Mouse (Mus musculus) brain, embryonic 14.5 days (tissue): ENCODE results near the gene Pde10a. TPM values are rescaled to one million over a fixed set of nuclear protein-coding genes. Genes with fewer than 3 reads are reported as not detected.

ENCODE experiments used
- DNase-seq: peaks from one replicate; pipeline ENCODE4 v3.0.0-alpha.2; 2011; ENCODE audit warnings: low read depth
- CTCF ChIP-seq: fragments of 200-500 bp; IDR thresholded peaks from 2 replicates; pipeline ENCODE4 v1.5.1; 2012; ENCODE audit warnings: inconsistent platforms, mild to moderate bottlenecking, moderate library complexity, borderline replicate concordance; ENCODE audit not compliant: insufficient read depth, insufficient read length; ENCODE audit errors: extremely low read depth
- POLR2A ChIP-seq: fragments of 200-500 bp; IDR thresholded peaks from 2 replicates; pipeline ENCODE4 v1.6.1; 2012; ENCODE audit warnings: mild to moderate bottlenecking, inconsistent platforms, borderline replicate concordance; ENCODE audit not compliant: poor library complexity, insufficient read depth, insufficient read length, severe bottlenecking; ENCODE audit errors: extremely low read depth
- polyA plus RNA-seq: library from polyadenylated mRNA; depleted of rRNA; stranded (reverse); fragments of >200 nt; gene quantifications from 2 replicates; pipeline ENCODE4 v1.2.3, GENCODE M21; 2012

Gene Pde10a
- polyA plus RNA-seq, 1 experiment, result 33.0 TPM

- peak; percentile 32; the same call in 1 of the 2 replicates for TF ChIP-seq CTCF
- TF ChIP-seq POLR2A, result no peak
- DNase-seq, result no peak
Measured at GRCm38 (mm10) chr17:8637181-8637580, 112.0 kb downstream of the Pde10a start.

- TF ChIP-seq POLR2A (no peak), CTCF (0 out of 2 replicates have a peak, but pooled peaks have one; percentile 14)
- DNase-seq, result no peak
Measured at GRCm38 (mm10) chr17:8639703-8640380, 114.7 kb downstream of the Pde10a start.

DNA sequence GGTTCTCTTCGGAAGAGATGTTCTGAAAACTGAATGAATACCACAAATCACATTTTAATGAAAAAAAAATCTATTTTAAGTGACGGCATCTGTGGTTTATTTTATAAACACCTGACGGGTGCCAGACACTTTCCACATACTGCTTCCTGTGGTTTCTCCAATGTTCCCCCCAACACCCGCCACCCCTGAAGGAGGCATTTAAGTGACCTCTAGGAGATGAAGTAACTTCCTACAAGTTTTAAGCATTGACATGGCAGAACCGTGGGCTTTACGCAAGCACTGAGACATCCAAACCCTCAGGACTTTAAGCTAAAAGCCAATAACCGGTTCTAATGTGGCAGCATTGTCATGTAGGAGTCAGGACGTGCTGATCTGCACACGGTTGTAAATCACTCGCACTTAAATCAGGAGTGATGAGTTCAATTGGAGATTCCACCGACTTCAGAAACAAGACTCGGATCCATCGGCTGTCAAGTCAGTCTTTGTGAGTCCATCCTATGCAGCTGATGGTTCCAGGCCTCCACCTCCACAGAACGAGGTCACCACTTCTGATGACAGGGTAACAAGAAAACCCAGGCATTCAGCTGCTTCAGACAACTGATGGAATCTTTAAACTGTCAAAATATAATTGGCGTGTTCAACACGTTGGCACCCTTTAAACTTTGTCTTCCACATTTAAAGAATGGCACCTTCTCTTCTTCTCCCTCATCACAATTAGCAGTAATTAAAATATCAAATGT lies 115.7 kb downstream of the Pde10a start:
- DNase-seq, result no peak
- no peak for TF ChIP-seq POLR2A
- no peak for TF ChIP-seq CTCF

GRCm38 (mm10) chr17:8641491-8641890 lies 116.3 kb downstream of the Pde10a start:
- DNase-seq, result no peak
- no peak for TF ChIP-seq CTCF
- no peak for TF ChIP-seq POLR2A

DNA sequence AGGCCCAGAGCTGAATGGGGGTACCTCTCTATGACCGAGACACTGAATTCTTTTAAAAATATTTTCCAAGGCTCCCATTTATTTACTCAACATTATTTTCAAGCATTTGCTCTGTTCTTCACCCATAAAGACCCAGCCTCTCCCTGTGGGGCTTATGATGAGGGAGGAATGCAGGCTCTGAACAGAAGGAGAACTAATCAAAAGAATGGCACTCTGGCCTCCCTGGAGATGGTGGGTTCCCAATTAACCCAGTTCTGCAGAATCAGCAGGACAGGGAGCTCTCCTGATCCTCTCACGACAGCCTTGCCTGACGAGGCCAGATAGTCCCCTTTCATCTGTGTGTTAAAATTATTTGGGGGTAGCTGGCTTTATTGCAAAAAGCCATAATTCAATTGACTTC lies 117.2 kb downstream of the Pde10a start:
- TF ChIP-seq CTCF (no peak), POLR2A (no peak)
- DNase-seq, result peak; percentile 14

DNA sequence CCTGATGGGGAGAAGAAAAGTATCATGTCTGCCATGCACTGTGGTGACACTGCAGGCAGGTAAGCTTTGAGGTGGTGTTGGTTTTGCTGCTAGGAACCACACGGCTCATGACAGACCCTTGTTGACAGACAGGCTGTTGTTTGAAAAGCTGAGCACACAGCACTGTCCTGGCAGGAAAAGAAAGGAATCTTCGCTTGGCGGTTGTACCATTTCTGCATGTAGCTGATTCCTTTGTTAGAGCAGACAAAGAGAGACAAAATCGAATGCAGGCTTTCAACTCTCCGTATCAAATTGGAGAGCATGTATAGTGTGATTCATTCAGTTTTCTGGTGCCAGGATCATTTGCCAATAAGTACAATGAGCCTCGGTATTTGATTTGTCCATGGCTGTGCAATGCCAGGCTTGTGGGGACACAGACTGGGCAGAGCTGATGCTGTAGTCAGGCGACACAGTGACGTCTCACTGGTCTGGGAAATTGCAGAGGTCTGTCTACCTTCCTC lies 122.2 kb downstream of the Pde10a start:
- TF ChIP-seq POLR2A (no peak), CTCF (no peak)
- peak; percentile 80 for DNase-seq

DNA sequence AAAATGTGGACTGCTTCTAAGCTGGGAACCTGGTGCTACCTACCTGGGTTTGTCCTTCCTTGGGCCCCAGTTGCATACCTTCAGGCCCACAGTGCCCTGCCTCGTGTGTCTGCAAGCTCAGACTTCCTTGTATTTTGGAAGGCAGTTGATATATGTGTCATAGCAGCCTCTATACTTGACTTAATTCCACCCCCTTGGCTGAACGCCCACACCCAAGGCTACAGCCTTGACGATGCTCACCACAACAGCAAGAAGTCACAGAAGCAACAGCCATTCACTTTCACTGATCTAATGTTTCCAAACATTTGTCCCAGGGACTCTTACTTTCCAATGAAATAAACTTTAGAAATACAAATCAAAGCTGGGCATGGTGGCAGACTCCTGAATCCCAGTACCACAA lies 123.1 kb downstream of the Pde10a start:
- DNase-seq, result no peak
- TF ChIP-seq POLR2A (no peak), CTCF (no peak)

DNA sequence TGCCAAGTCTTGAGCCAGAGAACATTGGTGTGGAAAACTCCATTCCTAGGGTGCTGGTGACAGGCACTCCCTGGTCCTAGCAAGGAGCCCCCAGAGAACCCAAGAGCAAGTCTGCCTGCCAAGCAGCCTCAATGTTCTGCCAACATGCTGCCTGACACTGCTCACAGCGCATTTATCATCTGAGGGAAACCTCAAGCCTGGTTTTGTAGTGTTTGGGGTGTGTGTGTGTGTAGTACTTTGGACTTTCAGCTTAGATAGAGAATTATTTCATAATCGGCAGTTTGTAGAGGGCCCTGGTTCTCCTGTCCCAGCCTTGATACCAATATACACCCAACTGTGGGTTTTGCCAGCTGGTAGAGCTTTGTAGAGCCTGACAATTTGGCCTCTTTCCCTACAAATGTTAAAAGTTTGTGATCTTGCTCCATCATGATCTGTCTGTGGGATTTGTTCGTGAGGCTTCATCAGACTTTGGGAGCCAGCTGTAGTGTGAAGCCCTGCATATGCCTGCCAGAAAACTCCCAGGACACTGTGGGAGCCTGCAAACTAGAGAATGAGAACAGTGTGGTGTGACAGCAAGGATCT lies 127.6 kb downstream of the Pde10a start:
- TF ChIP-seq POLR2A, result no peak
- TF ChIP-seq CTCF, result no peak
- peak; percentile 12 for DNase-seq

DNA sequence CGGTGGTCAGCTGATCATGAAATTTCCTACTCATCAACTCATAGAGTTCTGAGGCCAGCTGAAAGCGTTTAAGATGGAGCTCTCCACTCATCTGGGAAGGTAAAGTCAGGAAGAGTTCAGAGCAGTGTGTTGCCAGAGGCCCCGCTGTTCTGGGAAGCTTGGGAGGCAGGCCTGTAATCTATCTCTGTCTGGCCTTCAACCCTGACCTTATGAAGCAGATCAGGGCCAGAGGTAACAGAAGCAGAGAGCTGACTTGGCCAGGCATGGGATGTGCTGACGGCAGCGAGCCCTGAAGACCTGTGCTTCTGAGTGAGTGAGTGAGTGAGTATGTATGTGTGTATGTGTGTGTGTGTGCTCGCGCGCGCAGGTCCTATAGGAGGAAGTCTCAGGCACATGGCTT lies 132.5 kb downstream of the Pde10a start:
- no peak for DNase-seq

DNA sequence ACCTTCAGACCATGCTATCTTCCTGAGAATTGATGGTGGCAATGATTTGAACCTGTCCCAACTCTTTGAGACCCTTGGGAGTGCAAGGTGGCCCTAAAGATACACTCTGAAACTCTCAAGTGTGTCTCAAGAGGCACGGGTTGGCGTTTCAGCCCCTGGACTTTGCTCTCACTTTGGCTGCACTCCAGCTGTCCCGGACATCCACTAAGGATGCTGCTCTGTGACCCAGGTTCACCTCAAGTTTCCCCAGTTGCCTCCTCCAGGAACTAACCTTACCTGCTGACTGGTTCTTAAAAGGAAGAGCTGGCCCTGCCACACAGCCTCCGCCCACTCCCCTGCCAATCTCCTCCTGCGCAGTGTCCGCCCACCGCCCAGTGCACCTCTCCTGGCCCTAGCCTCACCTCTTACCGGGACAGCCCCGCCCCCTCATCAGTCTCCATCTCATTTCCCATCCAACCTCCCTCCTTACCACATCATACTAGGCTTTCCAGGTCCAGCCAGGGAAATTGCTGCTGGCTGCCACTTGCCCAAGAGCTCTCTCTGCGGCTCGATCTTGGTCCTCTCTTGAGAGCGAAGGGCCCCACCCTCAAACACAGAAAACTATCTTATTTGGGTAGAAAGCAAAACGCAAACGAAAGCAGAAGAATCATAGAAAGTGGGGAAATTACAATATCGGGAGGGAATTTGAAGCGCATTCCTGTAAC lies 133.7 kb downstream of the Pde10a start:
- no peak for DNase-seq
- TF ChIP-seq POLR2A, result no peak
- TF ChIP-seq CTCF, result no peak

More for the DNA sequence above, 132.5 kb downstream of the Pde10a start:
- no peak for TF ChIP-seq POLR2A
- no peak for TF ChIP-seq CTCF

DNA sequence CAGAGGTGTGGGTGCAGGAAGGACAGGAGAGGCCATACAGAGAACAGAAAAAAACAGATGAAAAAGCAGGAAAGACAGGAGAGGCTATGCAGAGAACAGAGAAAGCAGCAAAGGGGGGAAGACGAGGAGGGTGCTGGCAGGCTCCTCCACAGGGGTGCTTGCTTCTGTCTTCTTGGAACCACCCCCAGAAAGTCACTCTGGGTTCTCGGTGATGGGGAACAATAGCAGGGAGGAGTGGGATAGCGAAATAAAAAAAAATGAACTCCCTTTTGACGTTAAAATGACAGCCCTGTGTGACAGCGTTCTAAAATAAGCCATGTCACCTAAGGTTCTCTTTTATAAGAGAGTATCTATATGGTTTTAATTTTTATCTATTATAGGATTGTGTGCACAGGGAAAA lies 141.7 kb downstream of the Pde10a start:
- no peak for DNase-seq
- no peak for TF ChIP-seq POLR2A
- TF ChIP-seq CTCF, result no peak

- TF ChIP-seq CTCF (no peak), POLR2A (no peak)
- DNase-seq, result no peak
Measured at GRCm38 (mm10) chr17:8674651-8675050, 149.5 kb downstream of the Pde10a start.

- DNase-seq, result no peak
- TF ChIP-seq CTCF, result no peak
- no peak for TF ChIP-seq POLR2A
Measured at GRCm38 (mm10) chr17:8686356-8686755, 161.2 kb downstream of the Pde10a start.
